Mouse (Mus musculus) embryonic facial prominence, embryonic 14.5 days (tissue): ENCODE data around the gene P4hb. TPM values are rescaled to one million over a fixed set of nuclear protein-coding genes. Genes with fewer than 3 reads are reported as not detected.
"Not testable (repeated sequence)": the region's sequence is repeated elsewhere in the genome, so short reads cannot be mapped to it uniquely, and the experiment has no call there.

ENCODE experiments used
- ATAC-seq: fragments of 200-750 bp; cut with Nextera tagmentation; 2 replicates; pipeline ENCODE4 v1.8.0; 2017; ENCODE audit warnings: low read depth, moderate number of reproducible peaks, moderate TSS enrichment
- DNase-seq: peaks from one replicate; pipeline ENCODE4 v3.0.0-alpha.2; 2015; ENCODE audit warnings: low spot score
- H3K27ac ChIP-seq: fragments of 300-500 bp; sonication (generic); replicated peaks from 2 replicates; pipeline ENCODE4 v1.5.1; 2014; ENCODE audit warnings: low read depth, mild to moderate bottlenecking, low read length, moderate library complexity
- H3K27me3 ChIP-seq: fragments of 300-500 bp; sonication (generic); replicated peaks from 2 replicates; pipeline ENCODE4 v1.6.1; 2014; ENCODE audit warnings: low read length; ENCODE audit not compliant: control insufficient read depth, insufficient read depth
- H3K36me3 ChIP-seq: fragments of 300-500 bp; sonication (generic); 2 replicates; pipeline ENCODE4 v1.6.1; 2014; ENCODE audit warnings: low read length, mixed read lengths; ENCODE audit not compliant: control insufficient read depth, insufficient read depth
- H3K4me1 ChIP-seq: fragments of 300-500 bp; sonication (generic); 2 replicates; pipeline ENCODE4 v1.6.1; 2014; ENCODE audit warnings: antibody characterized with exemption, low read length; ENCODE audit not compliant: control insufficient read depth, insufficient read depth
- H3K4me2 ChIP-seq: fragments of 300-500 bp; sonication (generic); 2 replicates; pipeline ENCODE4 v1.6.1; 2014; ENCODE audit warnings: low read depth, mild to moderate bottlenecking, low read length, moderate library complexity, mixed read lengths
- H3K4me3 ChIP-seq: fragments of 300-500 bp; sonication (generic); 2 replicates; pipeline ENCODE4 v1.5.1; 2014; ENCODE audit warnings: low read depth, mild to moderate bottlenecking, low read length
- H3K9ac ChIP-seq: fragments of 300-500 bp; sonication (generic); 2 replicates; pipeline ENCODE4 v1.6.1; 2014; ENCODE audit warnings: low read depth, mild to moderate bottlenecking, low read length, moderate library complexity, mixed read lengths
- H3K9me3 ChIP-seq: fragments of 300-500 bp; sonication (generic); 2 replicates; pipeline ENCODE4 v1.6.1; 2016; ENCODE audit warnings: low read length; ENCODE audit not compliant: control insufficient read depth
- WGBS: fragments of 180-500 bp; shearing (Covaris S2); extraction: QIAGEN DNeasy Blood & Tissue Kit; methylation state at CpG from one replicate; pipeline ENCODE4 v1.1.7; 2014; 5-methylcytosine and 5-hydroxymethylcytosine counted together
- polyA plus RNA-seq: library from polyadenylated mRNA; unstranded; fragments of >200 nt; fragmentation: Nextera tagmentation; extraction: Ambion mirVana; gene quantifications from 2 replicates; pipeline ENCODE4 v1.2.1, GENCODE M21; 2014

P4hb gene
- polyA plus RNA-seq, 1 experiment from 2014 or later, result 996 TPM

- no peak overlapping the region for H3K4me2 ChIP-seq
- ATAC-seq, result no peak; the same call in 1 of the 2 replicates
- H3K27ac ChIP-seq, result no peak overlapping the region
- no peaks in the 10 kb centered on the region for H3K36me3 ChIP-seq
- peak; percentile 39 for DNase-seq
- WGBS, result 27% methylated on average over 9 of the region's 9 CpGs
- H3K27me3 ChIP-seq, result no peaks in the 10 kb centered on the region
- H3K9me3 ChIP-seq, result no peaks in the 10 kb centered on the region
- H3K4me3 ChIP-seq, result no peak overlapping the region
- H3K4me1 ChIP-seq, result no peaks in the 10 kb centered on the region; the same call in 1 of the 2 replicates
- no peak overlapping the region for H3K9ac ChIP-seq
These were observed 53.3 kb downstream of the P4hb start for GRCm38 (mm10) chr11:120519738-120520137.

- Histone ChIP-seq H3K4me1 (no peaks in the 10 kb centered on the region; the same call in 1 of the 2 replicates), H3K9ac (no peak overlapping the region), H3K27ac (peak overlapping the region; percentile 33; the same call in 1 of the 2 replicates), H3K4me3 (no peak overlapping the region), H3K9me3 (no peaks in the 10 kb centered on the region), H3K27me3 (no peaks in the 10 kb centered on the region), H3K4me2 (no peak overlapping the region), H3K36me3 (no peaks in the 10 kb centered on the region)
- DNase-seq (peak; percentile 51), ATAC-seq (0 out of 2 replicates have a peak, but pooled peaks have one; percentile 19)
- WGBS, result 60% methylated on average over 6 of the region's 6 CpGs
These were observed 54.5 kb downstream of the P4hb start for GRCm38 (mm10) chr11:120518558-120518957.

- Histone ChIP-seq H3K4me1 (no peaks in the 10 kb centered on the region; the same call in 1 of the 2 replicates), H3K9me3 (no peaks in the 10 kb centered on the region), H3K27ac (peak overlapping the region; percentile 33; the same call in 1 of the 2 replicates), H3K9ac (no peak overlapping the region), H3K27me3 (no peaks in the 10 kb centered on the region), H3K4me2 (no peak overlapping the region), H3K36me3 (no peaks in the 10 kb centered on the region), H3K4me3 (no peak overlapping the region)
- WGBS, result 55% methylated on average over 6 of the region's 6 CpGs
- ATAC-seq (no peak), DNase-seq (peak; percentile 51)
These were observed 55.0 kb downstream of the P4hb start for GRCm38 (mm10) chr11:120518027-120518426.

GRCm38 (mm10) chr11:120517147-120517546 lies 55.9 kb downstream of the P4hb start:
- Histone ChIP-seq H3K27me3 (no peaks in the 10 kb centered on the region), H3K9me3 (no peaks in the 10 kb centered on the region), H3K4me2 (no peak overlapping the region), H3K4me3 (no peak overlapping the region), H3K36me3 (no peaks in the 10 kb centered on the region), H3K27ac (no peak overlapping the region), H3K9ac (no peak overlapping the region), H3K4me1 (no peaks in the 10 kb centered on the region; the same call in 1 of the 2 replicates)
- no peak for DNase-seq
- ATAC-seq, result no peak
- WGBS, result 78% methylated on average over 4 of the region's 4 CpGs

GRCm38 (mm10) chr11:120515611-120516010 lies 57.4 kb downstream of the P4hb start:
- no peaks in the 10 kb centered on the region for H3K27me3 ChIP-seq
- no peak overlapping the region for H3K4me2 ChIP-seq
- peaks cover 3% of the 10 kb centered on the region for H3K4me1 ChIP-seq
- WGBS, result 16% methylated on average over 17 of the region's 17 CpGs
- H3K27ac ChIP-seq, result no peak overlapping the region
- H3K36me3 ChIP-seq, result no peaks in the 10 kb centered on the region
- no peak overlapping the region for H3K9ac ChIP-seq
- no peaks in the 10 kb centered on the region for H3K9me3 ChIP-seq
- DNase-seq (peak; percentile 79), ATAC-seq (peak; percentile 71)
- no peak overlapping the region for H3K4me3 ChIP-seq

- not testable (repeated sequence) for ATAC-seq
These were observed 58.8 kb downstream of the P4hb start for GRCm38 (mm10) chr11:120514262-120514661.

GRCm38 (mm10) chr11:120512790-120513453 lies 60.1 kb downstream of the P4hb start:
- ATAC-seq, result no peak
- H3K36me3 ChIP-seq, result no peaks in the 10 kb centered on the region
- 34% methylated on average over 6 of the region's 6 CpGs for WGBS

More at GRCm38 (mm10) chr11:120514262-120514661, 58.8 kb downstream of the P4hb start:
- H3K4me3 ChIP-seq, H3K4me1 ChIP-seq, DNase-seq, H3K9ac ChIP-seq, H3K4me2 ChIP-seq, H3K27ac ChIP-seq, H3K27me3 ChIP-seq, H3K9me3 ChIP-seq, H3K36me3 ChIP-seq: not testable (repeated sequence)
- WGBS, result 91% methylated on average over 2 of the region's 2 CpGs

GRCm38 (mm10) chr11:120510375-120511030 lies 62.5 kb downstream of the P4hb start:
- H3K4me1 ChIP-seq, result peaks cover 9% of the 10 kb centered on the region
- no peaks in the 10 kb centered on the region for H3K9me3 ChIP-seq
- 3% methylated on average over 16 of the region's 16 CpGs for WGBS
- ATAC-seq (peak; percentile 42; the same call in 1 of the 2 replicates), DNase-seq (peak; percentile 60)
- no peaks in the 10 kb centered on the region for H3K27me3 ChIP-seq
- peak overlapping the region; percentile 49 for H3K4me2 ChIP-seq
- H3K36me3 ChIP-seq, result no peaks in the 10 kb centered on the region
- H3K27ac ChIP-seq, result peak overlapping the region; percentile 39
- H3K9ac ChIP-seq, result peak overlapping the region; percentile 57
- peak overlapping the region; percentile 21 for H3K4me3 ChIP-seq

More at GRCm38 (mm10) chr11:120512790-120513453, 60.1 kb downstream of the P4hb start:
- Histone ChIP-seq H3K9ac (no peak overlapping the region), H3K4me3 (no peak overlapping the region), H3K9me3 (no peaks in the 10 kb centered on the region), H3K27ac (no peak overlapping the region), H3K4me1 (peaks cover 9% of the 10 kb centered on the region), H3K4me2 (no peak overlapping the region), H3K27me3 (no peaks in the 10 kb centered on the region)
- DNase-seq, result no peak
